Mouse (Mus musculus) ES-E14 (cell line): ENCODE measurements around the gene Ces1f. TPM values are rescaled to one million over a fixed set of nuclear protein-coding genes. Genes with fewer than 3 reads are reported as not detected.

Experiments used
- DNase-seq: peaks from one replicate; pipeline ENCODE4 v3.0.0-alpha.2; 2013; ENCODE audit warnings: low read depth, low spot score
- H3K27ac ChIP-seq: 2 replicates; pipeline ENCODE4 v1.5.1; 2012; ENCODE audit warnings: low read depth, mild to moderate bottlenecking, low read length, moderate library complexity, mixed read lengths; ENCODE audit not compliant: poor library complexity, insufficient read depth, severe bottlenecking
- H3K36me3 ChIP-seq: 2 replicates; pipeline ENCODE4 v1.6.1; 2012; ENCODE audit warnings: mild to moderate bottlenecking, low read length, moderate library complexity, mixed read lengths; ENCODE audit not compliant: control insufficient read depth, poor library complexity, insufficient read depth, severe bottlenecking
- H3K4me1 ChIP-seq, 2 experiments: fragments of 150-350 bp in 1 of 2; sonication (generic) in 1 of 2; 2 replicates each; pipeline ENCODE4 v1.6.1; 2012; ENCODE audit warnings: low read length in 2 of 2, mild to moderate bottlenecking in 1 of 2, mixed read lengths in 1 of 2; ENCODE audit not compliant: control insufficient read depth in 2 of 2, insufficient read depth in 2 of 2, poor library complexity in 1 of 2
- H3K4me3 ChIP-seq, 2 experiments: fragments of 150-350 bp in 1 of 2; sonication (generic) in 1 of 2; 2 replicates each; pipeline ENCODE4 v1.5.1; 2012; ENCODE audit warnings: low read length in 2 of 2, low read depth in 1 of 2, mild to moderate bottlenecking in 1 of 2, mixed read lengths in 1 of 2; ENCODE audit not compliant: insufficient read depth in 1 of 2, poor library complexity in 1 of 2, severe bottlenecking in 1 of 2
- H3K9ac ChIP-seq: 2 replicates; pipeline ENCODE4 v1.6.1; 2012; ENCODE audit warnings: low read depth, mild to moderate bottlenecking, low read length, mixed read lengths; ENCODE audit not compliant: poor library complexity, insufficient read depth, severe bottlenecking
- H3K9me3 ChIP-seq: fragments of 150-350 bp; sonication (generic); 2 replicates; pipeline ENCODE4 v1.6.1; 2012; ENCODE audit warnings: low read depth, mild to moderate bottlenecking, low read length; ENCODE audit not compliant: control insufficient read depth, insufficient read depth
- CHD2 ChIP-seq: IDR thresholded peaks from 2 replicates; pipeline ENCODE4 v1.6.1; 2014; ENCODE audit warnings: mild to moderate bottlenecking, low read depth, low read length, inconsistent platforms
- HCFC1 ChIP-seq: IDR thresholded peaks from 2 replicates; pipeline ENCODE4 v1.6.1; 2012; ENCODE audit warnings: low read length, inconsistent platforms, borderline replicate concordance; ENCODE audit not compliant: insufficient read depth
- MAFK ChIP-seq: IDR thresholded peaks from 2 replicates; pipeline ENCODE4 v1.6.1; 2014; ENCODE audit warnings: mild to moderate bottlenecking, low read depth, low read length, inconsistent platforms; ENCODE audit not compliant: insufficient read depth
- ZC3H11A ChIP-seq: IDR thresholded peaks from 2 replicates; pipeline ENCODE4 v1.6.1; 2012; ENCODE audit warnings: low read depth, mild to moderate bottlenecking, inconsistent platforms, low read length, borderline replicate concordance
- ZNF384 ChIP-seq: IDR thresholded peaks from 2 replicates; pipeline ENCODE4 v1.6.1; 2012; ENCODE audit warnings: low read depth, low read length, inconsistent platforms
- in situ Hi-C, 2 experiments: fragments of 600-800 bp; cut with MboI; formaldehyde crosslinking; loops; one replicate each; pipeline ENCODE4 v1.15.1; 2025; ENCODE audit warnings: low sequenced_read_pairs in 2 of 2, inconsistent platforms in 1 of 2; ENCODE audit not compliant: unreplicated experiment in 2 of 2
- total RNA-seq: library from RNA; depleted of rRNA; stranded (reverse); fragments of 300-350 nt; gene quantifications from 2 replicates; pipeline ENCODE4 v1.2.3, GENCODE M21; 2012; rRNA removed

The Ces1f gene
- total RNA-seq = not detected in 2 replicates

GRCm38 (mm10) chr8:93279556-93279955 is at the start of gene Ces1f:
Gene Ces1f (minus strand): TSS chr8:93279747.
- H3K27ac ChIP-seq = no peak within 1 kb of the TSS
- no peaks in the 10 kb centered on the region for H3K4me1 ChIP-seq
- no peak within 1 kb of the TSS for H3K4me3 ChIP-seq
- H3K36me3 ChIP-seq = no peaks in the 10 kb centered on the region
- TF ChIP-seq HCFC1 = no peak
- no peak for TF ChIP-seq MAFK
- no peak for TF ChIP-seq ZNF384
- no peak for TF ChIP-seq CHD2
- TF ChIP-seq ZC3H11A = no peak
- H3K9me3 ChIP-seq = no peaks in the 10 kb centered on the region
- DNase-seq = no peak
- H3K9ac ChIP-seq = no peak within 1 kb of the TSS
- in situ Hi-C loops = no loop called here

- no peaks in the 10 kb centered on the region for H3K9me3 ChIP-seq
- TF ChIP-seq CHD2 = no peak
- no peak for TF ChIP-seq ZC3H11A
- no peak for TF ChIP-seq MAFK
- no peak for TF ChIP-seq ZNF384
- no peak for TF ChIP-seq HCFC1
- no peak for DNase-seq
- H3K9ac ChIP-seq = no peak overlapping the region
- H3K4me3 ChIP-seq = no peak overlapping the region
- H3K4me1 ChIP-seq = no peaks in the 10 kb centered on the region
- in situ Hi-C loops = no loop called here
- no peak overlapping the region for H3K27ac ChIP-seq
- H3K36me3 ChIP-seq = no peaks in the 10 kb centered on the region
Observed at GRCm38 (mm10) chr8:93325123-93325522, 45.6 kb upstream of the Ces1f start.

- Histone ChIP-seq H3K4me3 (no peak overlapping the region), H3K27ac (no peak overlapping the region), H3K9me3 (no peaks in the 10 kb centered on the region), H3K4me1 (no peaks in the 10 kb centered on the region), H3K9ac (no peak overlapping the region), H3K36me3 (no peaks in the 10 kb centered on the region)
- in situ Hi-C loops = no loop called here
- TF ChIP-seq HCFC1 = no peak
- no peak for TF ChIP-seq ZNF384
- TF ChIP-seq ZC3H11A = no peak
- no peak for TF ChIP-seq CHD2
- TF ChIP-seq MAFK = no peak
- DNase-seq = no peak
Observed at GRCm38 (mm10) chr8:93317031-93317430, 37.5 kb upstream of the Ces1f start.

- in situ Hi-C loops = no loop called here
- no peak for DNase-seq
- Histone ChIP-seq H3K27ac (no peak overlapping the region), H3K4me3 (no peak overlapping the region), H3K9me3 (no peaks in the 10 kb centered on the region), H3K4me1 (no peaks in the 10 kb centered on the region), H3K9ac (no peak overlapping the region), H3K36me3 (no peaks in the 10 kb centered on the region)
- TF ChIP-seq CHD2 (no peak), HCFC1 (no peak), MAFK (no peak), ZC3H11A (no peak), ZNF384 (no peak)
Observed at GRCm38 (mm10) chr8:93315557-93315956, 36.0 kb upstream of the Ces1f start.

GRCm38 (mm10) chr8:93283896-93284295 is 4.3 kb upstream of the Ces1f start:
- no peak overlapping the region for H3K4me3 ChIP-seq
- in situ Hi-C loops = no loop called here
- no peak overlapping the region for H3K9ac ChIP-seq
- no peak for DNase-seq
- TF ChIP-seq ZC3H11A (no peak), HCFC1 (no peak)
- no peaks in the 10 kb centered on the region for H3K9me3 ChIP-seq
- H3K27ac ChIP-seq = no peak overlapping the region
- H3K36me3 ChIP-seq = no peaks in the 10 kb centered on the region
- H3K4me1 ChIP-seq = no peaks in the 10 kb centered on the region
